Mouse (Mus musculus) B cell, adult 2 months (primary cell): ENCODE measurements at regions not wholly inside any gene's neighbourhood (a gene's known extent, or its start where the extent isn't known, plus 50 kb on each side); places are given as distances from the start of the nearest gene placed in this dataset.

ENCODE experiments used
- DNase-seq, 2 experiments: peaks; one replicate each; pipeline ENCODE4 v3.0.0; 2022

DNA sequence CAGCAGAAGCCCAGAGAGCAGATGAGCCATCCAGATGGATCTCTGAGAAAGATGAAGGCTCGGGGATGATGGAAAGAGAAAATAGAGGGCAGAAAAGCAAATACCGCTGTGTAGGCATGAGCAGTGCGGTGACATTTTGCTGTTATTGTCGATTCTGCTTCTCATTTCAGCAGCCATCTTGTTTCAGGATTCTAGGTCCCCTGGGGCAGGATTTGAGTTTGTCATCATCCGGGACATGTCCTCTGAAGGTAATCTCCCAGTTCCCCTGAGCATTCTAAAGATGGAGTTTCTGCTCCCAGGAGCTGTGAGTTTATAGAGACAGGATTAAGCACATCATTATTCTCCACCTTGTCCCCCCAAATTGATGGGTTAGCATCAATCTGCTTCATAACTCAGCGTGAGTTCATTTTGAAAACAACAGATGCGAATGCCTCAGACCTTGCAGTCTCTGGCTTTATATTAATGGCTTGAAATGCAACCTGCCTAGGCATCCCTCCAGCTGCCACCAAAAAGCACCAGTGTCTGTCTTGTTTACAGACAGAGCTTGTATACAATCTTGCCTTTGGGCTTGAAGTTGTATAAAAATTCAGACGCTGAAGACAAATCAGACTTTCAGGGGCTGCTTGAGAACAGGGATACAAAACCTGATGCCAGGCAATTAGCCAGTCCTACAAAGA is 128.6 kb upstream of the Foxa2 start:
- DNase-seq: no peak

DNA sequence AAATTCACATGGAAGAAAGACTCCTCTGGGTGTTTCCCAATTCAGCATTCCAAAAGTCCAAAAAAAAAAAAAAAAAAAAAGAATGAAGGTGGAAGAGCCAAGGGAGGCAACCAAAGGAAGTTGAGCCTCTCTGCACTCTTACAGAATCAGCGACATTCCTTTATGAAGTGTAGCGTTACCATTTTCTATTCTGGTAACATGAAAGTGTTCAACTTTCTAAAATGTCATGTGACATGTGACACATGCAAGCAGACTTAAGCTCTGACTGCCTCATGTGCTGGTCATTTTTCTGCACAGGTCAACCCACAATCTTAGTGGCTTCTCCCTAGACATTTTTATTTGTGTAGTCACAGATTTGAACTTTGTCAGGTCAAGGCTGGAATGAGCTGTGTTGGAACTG is 133.5 kb upstream of the Foxa2 start:
- no peak for DNase-seq

- DNase-seq: no peak
These were observed 134.7 kb upstream of the Foxa2 start for GRCm38 (mm10) chr2:148181518-148181917.

DNA sequence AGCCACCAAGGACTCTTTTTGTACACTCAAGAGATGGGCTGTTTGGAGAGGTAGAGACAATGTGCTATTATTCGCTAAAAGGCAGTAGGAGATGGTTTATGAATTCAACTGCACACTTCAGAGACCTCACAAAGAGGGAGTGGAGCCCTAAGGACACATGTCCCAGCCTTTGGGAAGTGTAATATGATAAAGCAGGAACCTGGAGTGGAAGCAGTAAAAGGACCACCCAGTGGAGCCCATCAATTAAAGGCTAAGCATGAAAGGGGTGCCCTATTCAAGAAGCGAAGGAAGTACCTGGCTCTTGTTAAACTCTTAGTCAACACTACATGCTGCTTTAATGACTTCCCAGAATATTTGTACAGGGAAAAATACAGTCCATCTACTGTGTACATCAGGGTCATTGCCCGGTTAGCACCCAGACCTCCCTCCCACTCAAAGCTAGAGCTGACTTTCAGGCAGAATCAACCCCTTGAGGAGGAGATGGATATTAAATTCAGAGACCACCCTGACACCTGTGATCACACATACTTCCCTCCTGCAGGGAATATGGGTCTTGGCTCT is 135.8 kb upstream of the Foxa2 start:
- no peak for DNase-seq

DNA sequence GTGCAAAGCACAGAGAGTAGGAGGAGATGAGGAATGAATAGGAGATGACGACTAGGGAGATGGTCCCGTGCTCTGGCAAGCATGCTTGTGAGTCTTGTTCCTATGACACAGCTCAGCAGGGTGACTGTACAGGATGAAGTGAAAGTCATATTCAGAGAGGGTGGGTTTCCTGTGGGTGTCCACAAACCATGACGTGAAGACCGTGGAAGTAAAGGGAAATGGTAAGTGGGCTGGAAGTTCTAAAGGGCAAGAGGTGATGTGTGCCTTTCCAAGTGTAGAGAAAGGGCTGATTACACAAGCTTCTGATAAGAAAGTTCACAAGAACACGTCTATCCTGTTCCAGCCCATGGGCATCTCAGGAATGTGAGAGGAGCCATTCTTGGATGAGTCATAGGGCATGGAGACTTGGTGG is 138.0 kb upstream of the Foxa2 start:
- no peak for DNase-seq

- DNase-seq: no peak
These were observed 139.7 kb upstream of the Foxa2 start for GRCm38 (mm10) chr2:148186363-148186991.

- DNase-seq: no peak
These were observed 142.1 kb upstream of the Foxa2 start for GRCm38 (mm10) chr2:148188865-148189264.

DNA sequence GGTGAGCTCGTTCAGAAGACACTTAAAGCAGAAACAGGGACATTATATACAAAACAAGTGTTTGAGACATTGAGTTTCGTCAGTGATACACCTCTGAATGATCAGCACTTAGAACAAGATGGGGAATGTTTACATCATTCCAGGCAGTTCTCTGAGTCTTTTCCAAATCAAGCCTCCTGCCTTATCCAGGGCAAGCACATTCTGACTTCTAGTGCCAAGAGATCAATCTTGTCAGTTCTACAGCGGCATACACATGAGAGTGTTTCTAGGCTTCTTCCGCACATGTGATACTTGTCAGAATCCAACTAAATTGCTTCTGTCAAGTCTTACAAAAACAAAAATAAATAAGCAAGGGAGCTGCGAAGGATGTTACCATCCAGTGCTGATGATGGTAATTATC is 142.5 kb upstream of the Foxa2 start:
- no peak for DNase-seq

DNA sequence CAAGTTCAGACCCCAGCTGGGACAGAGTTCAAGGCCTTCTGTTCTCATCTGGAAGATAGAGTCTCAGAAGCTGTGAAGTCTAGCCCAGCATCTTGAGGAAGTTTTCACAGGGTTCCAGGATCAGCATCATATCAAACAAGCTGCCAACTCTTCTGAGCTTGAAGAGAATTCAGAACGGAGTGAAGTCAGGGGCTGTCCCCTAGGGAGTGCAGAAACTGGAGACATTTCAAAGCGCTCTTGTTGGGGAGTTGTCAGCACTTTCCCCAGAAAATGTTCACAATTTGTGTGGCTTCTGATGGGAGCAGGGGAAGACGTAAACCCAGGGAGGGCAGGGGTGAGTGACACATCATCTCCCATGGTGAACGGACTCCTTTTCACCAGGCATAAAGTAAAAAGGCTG is 146.2 kb upstream of the Foxa2 start:
- DNase-seq: no peak

DNA sequence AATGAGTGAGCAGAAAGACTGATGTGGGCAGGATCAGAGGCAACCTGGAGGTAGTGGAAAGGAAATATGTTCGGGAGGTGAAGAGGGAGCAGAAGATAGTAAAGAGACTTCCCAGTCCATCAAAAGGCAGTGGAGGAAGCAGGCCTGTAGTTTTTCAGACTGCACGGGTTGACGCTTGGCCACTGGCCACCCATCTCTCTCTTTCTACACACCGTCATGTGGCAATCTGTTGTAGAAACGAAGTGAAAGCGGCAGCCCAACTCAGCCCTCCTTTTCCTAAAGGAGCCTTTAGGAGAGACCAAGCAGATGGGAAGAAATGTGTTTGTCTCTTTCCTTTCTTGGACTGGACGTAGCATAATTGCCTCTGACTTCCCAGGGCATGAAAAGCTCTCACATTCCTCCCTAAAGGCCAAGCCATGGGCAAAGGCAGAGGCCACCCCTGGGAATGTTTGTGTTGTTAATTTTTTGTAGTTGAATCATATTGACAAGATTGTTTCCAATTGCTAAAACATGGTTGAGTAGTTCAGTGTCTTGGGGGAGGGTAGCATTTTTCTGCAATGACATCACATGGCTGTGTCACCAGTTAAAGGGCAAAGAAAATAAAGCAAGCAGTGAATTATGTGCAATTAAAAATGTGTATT is 150.7 kb upstream of the Foxa2 start:
- no peak for DNase-seq

- DNase-seq: no peak
These were observed 159.9 kb upstream of the Foxa2 start for GRCm38 (mm10) chr2:148206633-148207032.

DNA sequence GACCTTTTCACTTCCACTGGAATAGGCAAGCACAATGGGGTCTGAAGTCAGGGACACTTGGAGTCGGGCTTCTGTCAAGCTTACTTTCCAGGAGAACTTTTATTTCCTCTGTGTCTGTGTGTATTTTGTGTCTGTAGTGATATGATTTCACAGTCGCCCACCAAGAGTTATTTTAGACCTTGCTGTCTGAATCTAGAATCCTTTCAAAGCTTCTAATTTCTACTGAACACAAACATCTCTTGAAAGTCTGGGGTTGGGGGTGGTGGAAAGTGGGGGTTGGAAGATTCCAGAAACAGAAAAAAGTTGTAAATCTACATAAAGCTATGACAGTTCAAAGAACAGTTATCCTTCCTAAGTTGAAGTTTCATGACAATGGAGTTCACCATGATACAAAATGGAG is 164.0 kb upstream of the Foxa2 start:
- DNase-seq: no peak

GRCm38 (mm10) chr2:148217136-148217535 is 170.4 kb upstream of the Foxa2 start:
- DNase-seq: no peak

DNA sequence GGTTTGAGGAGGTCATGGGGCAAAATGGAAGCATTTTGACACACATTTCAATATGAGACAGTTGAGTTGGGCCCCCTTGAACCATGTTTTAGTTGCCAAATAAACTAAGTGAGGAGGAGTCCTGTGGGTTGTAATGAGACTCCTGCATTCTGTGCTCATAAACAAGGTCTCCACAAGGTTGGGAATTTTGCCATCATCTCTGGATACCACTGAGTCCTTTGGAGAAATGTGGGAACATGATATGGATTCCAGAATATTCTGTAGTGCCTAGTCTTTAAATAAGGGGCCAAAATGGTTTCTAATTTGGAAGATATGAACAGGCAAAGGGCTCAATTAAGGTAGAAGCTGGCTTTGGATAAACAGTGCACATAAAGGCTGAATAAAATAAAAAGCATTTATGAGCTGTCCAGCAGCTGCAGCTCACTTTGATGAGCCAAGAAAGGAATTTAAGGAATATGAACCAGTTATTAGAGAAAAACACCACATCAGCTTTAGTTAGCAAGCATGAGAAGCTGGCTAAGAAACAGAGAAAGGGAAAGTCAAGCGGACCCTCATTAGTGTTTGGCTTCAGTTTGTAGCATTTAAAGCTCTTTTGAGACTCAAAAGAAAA is 161.3 kb upstream of the Sstr4 start:
- DNase-seq: no peak

DNA sequence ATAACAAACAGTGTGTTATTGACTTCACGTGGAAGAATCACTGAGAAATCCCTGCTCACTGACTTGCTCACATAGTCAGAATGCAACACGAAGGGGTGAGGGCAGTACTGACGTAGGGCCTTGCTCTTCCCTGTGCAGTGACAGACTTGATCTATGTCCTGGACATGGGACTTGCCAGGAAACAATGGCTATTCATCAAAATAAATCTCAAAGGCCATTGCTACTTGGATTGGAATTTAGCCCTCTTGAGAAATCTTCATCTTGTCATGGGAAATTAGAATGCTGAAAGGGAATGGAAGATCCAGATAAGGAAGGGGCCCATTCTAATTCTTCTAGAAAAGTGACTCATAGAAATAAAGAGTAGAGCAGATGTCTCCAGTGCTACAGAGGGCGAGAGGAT is 158.0 kb upstream of the Sstr4 start:
- DNase-seq: no peak

GRCm38 (mm10) chr2:148239046-148239445 is 156.1 kb upstream of the Sstr4 start:
- no peak for DNase-seq

DNA sequence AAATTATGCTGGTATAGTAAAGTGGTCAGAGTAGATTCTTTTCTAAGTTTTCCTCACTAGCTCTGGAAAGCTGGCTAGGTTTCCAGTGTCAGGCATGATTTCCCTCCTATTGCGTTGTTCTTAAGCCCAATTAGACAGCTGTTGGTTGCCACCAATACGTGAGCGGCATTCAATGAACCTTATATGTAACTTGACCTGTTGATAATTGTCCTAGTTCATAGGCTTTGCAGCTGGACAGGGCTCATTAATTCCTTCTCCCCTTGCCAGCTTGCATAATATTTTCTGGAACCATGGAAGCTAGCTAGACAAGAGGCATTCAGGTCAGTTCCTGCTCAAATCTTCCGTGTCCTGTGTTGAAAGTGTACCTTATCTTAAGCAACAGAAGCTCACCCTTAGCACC is 152.9 kb upstream of the Sstr4 start:
- DNase-seq: no peak

GRCm38 (mm10) chr2:148245575-148245974 is 149.6 kb upstream of the Sstr4 start:
- DNase-seq: no peak

GRCm38 (mm10) chr2:148250902-148251301 is 144.2 kb upstream of the Sstr4 start:
- no peak for DNase-seq

DNA sequence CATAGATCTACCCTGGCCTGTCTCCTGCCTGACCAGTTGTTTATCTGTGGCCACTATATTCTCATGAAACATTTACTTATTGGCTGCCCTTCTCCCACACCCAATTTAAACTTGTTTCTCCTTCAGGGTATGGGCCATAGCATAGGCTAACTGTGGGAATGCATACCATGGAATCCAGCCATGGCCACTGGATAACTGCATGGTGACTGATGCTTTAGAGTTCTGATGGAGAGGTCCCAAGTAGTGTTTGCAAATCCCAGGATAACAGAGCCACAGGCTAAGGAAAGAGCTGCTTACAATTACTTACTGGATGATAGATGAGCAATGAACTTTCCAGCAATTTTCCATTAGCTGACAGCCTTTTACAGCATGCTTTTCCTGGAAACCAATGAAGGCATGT is 139.5 kb upstream of the Sstr4 start:
- no peak for DNase-seq

- DNase-seq: no peak
These were observed 130.9 kb upstream of the Sstr4 start for GRCm38 (mm10) chr2:148264111-148264730.

GRCm38 (mm10) chr2:148279200-148279599 is 115.9 kb upstream of the Sstr4 start:
- peak in 1 of 2 experiments; percentile 5 for DNase-seq

GRCm38 (mm10) chr2:148290326-148290725 is 104.8 kb upstream of the Sstr4 start:
- DNase-seq: no peak
